Mouse (Mus musculus) mouse trophoblast stem cell (cell line): ENCODE results near the gene Stum.
"Not testable (repeated sequence)": the region's sequence is repeated elsewhere in the genome, so short reads cannot be mapped to it uniquely, and the experiment has no call there.

Source experiments
- in situ Hi-C, 2 experiments: fragments of 300-500 bp; cut with MseI, MboI; formaldehyde crosslinking; loops; 2 replicates in 1 of 2; 3 replicates in 1 of 2; pipeline ENCODE4 v1.15.1; 2025

The Stum gene

DNA sequence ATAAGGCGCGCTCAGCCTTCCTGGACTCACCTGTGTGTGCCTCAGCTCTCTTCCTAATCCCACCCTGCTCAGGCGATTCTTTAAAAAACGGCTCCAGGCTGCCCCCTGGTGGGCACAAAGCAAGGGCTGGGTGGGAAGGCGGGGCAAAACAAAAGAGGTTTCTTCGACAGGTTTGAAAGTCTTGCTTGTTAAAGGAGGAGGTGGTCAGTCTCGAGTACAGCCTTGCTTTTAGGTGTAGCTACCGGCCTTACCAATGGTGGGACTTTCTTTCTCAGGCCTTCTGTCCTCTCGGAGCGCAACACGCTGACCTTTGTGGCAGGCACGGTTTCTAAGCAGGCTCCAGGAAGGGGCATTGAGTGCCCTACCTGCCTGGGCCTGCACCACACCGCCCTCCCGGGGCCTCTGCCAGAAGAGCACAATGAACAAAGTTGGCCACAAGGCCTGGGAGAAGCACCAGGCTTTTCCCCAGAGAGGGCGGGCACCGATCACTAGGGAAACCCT lies 76.1 kb downstream of the Stum start:
- in situ Hi-C loops, result loop anchor here in 1 of 2 experiments (5.0 kb wide), 1 partner anchor 140 kb away; no protein-coding TSS in a partner anchor

- in situ Hi-C loops, result loop anchor here in 1 of 2 experiments (5.0 kb wide), 1 partner anchor 139 kb away; no protein-coding TSS in a partner anchor
Observed at GRCm38 (mm10) chr1:180406336-180407035, 76.8 kb downstream of the Stum start.

GRCm38 (mm10) chr1:180405576-180406335 lies 77.5 kb downstream of the Stum start:
- in situ Hi-C loops, result loop anchor here in 1 of 2 experiments (5.0 kb wide), 1 partner anchor 138 kb away; no protein-coding TSS in a partner anchor

GRCm38 (mm10) chr1:180404706-180405105 lies 78.6 kb downstream of the Stum start:
- in situ Hi-C loops, result loop anchor here in 1 of 2 experiments (5.0 kb wide), 1 partner anchor 137 kb away; no protein-coding TSS in a partner anchor

GRCm38 (mm10) chr1:180403694-180404606 lies 79.4 kb downstream of the Stum start:
- in situ Hi-C loops, result no loop called here

DNA sequence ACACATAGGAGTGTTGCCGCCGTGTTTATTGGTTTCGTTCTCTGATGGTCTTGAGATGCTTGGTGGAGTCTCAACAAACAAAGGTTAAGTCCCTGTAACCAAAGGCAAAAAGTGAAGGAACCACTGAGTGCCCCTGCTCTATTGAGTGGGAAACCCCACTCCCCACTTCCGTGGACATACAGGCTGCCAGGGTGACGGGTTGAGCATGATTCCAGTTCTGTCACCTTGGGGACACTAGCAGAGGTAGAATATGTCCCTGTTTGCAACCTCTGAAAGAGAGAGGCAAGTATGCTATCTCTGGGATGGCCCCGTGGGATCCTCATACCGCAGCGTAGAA lies 80.0 kb downstream of the Stum start:
- in situ Hi-C loops, result no loop called here

DNA sequence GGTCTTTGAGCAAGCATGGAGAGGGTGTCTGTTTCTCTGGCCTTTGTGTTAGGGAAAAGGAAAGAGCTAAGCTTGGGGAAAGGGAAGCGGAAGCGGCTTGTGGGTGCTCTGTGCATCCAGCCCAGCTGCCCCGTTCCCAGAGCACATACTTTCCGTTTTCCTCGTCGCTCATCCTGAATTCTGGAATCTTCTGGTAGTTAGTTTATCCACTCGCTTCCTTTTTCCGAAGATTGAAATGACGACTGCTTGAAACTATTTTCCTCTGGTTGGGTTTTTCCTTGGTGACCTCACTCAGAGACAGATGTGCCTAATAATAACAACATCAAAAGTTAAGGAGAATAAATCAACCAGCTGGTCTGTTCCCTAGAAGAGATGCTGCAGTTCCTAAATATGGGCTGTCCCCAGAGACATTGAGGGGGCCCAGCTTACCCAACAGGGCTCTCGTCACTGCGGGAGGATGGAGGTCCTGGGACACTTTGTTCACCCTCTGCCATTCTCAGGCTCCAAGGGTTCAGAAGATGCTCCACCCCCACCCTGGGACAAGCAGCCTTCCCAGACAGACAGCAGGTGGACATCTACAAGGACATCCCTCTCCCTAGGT lies 80.7 kb downstream of the Stum start:
- in situ Hi-C loops, result no loop called here

- in situ Hi-C loops, result no loop called here
Observed at GRCm38 (mm10) chr1:180401725-180402124, 81.6 kb downstream of the Stum start.

DNA sequence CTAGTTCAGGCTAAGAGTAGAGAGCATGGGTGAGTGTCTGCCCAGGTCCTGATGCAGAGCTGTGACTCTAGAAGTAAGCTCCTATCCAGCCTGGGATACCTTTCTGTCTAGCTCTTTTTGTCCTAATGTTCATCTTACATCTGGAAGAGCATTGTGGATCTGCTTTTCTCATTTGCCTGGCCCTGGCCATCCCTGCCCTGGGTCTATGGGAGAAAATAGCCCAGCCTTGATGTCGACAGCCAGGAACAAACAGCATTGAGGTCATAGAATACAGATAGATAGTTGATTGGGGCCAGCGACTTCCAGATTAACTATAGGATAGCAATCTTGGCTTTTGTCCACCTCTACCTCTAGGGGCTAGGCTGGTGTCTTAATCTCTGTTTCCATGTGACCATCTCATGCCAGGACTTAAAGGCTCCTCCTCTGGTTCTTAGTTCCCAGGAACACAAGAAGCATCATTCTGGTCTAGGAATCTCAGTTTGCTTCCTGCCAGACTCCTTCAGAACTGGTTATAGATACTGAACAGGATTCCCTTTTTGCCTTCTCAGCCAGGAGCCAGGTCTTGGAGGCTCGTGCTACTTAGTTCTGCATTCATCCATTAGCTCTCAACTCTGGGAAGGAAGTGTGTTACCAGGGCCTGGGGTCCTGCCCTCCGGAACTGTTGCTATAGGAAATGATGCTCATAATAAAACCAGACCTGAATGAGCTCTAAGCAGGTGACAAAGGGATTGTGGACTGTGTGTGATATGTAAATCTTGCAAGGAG lies 82.4 kb downstream of the Stum start:
- in situ Hi-C loops, result no loop called here

GRCm38 (mm10) chr1:180398446-180398845 lies 84.9 kb downstream of the Stum start:
- in situ Hi-C loops, result no loop called here

DNA sequence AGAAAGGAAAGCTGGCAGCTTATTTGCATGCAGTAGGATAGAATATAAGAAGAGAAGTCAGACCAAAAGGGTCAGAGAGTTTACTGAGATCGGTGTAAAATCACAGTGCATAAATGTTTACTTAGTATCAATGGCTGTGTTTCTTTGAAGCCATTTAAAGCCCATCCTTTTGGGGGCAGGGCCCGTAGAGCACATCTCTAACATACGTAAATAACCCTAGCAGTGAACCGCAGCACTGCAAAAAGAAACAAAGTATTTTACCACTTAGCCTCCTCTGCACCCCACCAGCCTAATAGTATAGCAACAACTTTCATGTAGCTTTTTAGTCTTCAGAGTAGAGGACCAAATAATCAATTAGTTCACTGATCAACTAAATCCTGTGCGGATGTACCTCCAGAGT lies 85.6 kb downstream of the Stum start:
- in situ Hi-C loops, result no loop called here

GRCm38 (mm10) chr1:180393873-180394272 lies 89.4 kb downstream of the Stum start:
- in situ Hi-C loops, result no loop called here

DNA sequence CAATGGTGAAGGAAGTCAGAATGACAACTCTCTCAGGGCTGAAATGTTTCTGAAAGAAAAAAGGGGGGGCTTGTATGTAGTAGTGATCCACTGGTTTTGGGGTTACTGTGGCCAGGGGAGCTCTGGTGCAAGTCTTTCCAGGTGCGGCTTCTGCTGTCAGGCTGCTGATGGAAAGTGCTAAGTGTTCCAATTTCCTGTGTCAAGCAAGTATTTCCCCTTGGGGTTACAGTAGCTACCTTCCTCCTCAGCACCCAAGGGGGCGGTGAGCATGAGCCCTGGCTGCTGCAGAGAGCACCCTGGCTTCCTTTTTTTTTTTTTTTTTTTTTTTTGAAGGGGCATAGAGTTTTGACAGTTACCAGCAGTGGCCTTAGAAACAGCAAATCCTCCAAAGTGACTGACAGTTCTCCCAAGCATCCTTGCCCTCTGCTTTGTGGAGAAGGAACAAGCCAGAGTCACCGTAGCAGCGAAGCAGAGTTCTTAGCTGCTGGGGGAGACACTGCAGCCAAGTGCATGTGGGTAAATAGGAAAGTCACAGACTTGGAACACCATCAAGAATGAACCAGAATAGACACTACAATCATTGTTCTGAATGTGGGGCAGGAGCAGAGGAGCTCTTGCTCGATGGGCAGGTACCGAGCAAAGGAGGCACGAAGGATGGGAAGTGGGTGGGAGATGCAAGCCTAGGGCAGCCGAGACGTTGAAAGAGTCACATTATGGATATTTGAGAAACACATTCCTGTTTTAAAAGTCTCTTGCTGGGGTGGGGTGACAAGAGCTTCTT lies 90.1 kb downstream of the Stum start:
- in situ Hi-C loops, result no loop called here

GRCm38 (mm10) chr1:180392137-180392798 lies 91.0 kb downstream of the Stum start:
- in situ Hi-C loops, result no loop called here

DNA sequence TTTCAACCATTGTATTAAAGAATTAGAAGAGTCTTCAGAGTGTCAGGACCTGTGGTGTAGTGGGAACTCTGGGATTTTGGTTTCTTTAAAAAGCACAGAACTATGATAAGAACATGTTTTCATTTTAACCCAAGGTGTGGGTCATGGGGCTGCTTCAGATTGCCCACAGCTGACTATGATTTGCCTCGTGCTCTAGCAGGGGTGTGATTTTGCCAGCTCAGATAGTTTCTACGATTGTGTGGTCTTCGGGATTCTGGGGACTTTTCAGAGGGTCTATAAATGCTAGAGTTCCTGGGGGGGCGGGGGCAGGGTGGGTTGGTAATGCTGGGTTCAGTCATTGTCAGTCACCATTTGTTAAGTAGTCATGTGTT lies 91.7 kb downstream of the Stum start:
- in situ Hi-C loops, result no loop called here

GRCm38 (mm10) chr1:180390746-180391574 lies 92.3 kb downstream of the Stum start:
- in situ Hi-C loops, result no loop called here

GRCm38 (mm10) chr1:180390321-180390731 lies 93.0 kb downstream of the Stum start:
- in situ Hi-C loops, result no loop called here

DNA sequence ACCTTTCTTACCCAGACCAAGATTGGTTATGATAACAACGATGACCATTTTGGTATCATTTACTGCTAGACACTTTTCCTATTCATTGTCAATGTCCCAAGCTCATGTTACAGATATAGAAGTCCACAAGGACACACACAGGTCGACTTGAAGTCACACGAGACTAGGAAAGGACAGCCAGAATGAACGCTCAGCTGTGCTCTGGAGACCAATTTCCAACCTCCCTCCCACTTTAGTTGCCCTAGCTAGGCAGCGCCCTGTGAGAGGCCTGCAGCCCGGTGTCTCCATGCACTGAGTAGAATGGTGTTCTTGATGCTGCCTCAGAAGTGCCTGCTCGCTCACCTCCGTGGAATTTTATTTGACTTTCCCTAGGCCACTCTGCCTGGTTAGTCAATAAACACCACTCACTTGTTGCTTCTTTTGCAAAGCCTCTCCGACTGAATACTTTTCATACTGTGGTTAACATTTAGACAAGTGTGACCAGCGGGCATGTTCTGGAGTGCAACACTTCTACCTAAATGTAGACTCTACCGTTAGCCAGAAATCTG lies 94.0 kb downstream of the Stum start:
- in situ Hi-C loops, result not testable (repeated sequence)
